Mouse (Mus musculus): ENCODE measurements around the gene Btbd35f13.
"Not testable (repeated sequence)": the region's sequence is repeated elsewhere in the genome, so short reads cannot be mapped to it uniquely, and the experiment has no call there.

The Btbd35f13 gene

DNA sequence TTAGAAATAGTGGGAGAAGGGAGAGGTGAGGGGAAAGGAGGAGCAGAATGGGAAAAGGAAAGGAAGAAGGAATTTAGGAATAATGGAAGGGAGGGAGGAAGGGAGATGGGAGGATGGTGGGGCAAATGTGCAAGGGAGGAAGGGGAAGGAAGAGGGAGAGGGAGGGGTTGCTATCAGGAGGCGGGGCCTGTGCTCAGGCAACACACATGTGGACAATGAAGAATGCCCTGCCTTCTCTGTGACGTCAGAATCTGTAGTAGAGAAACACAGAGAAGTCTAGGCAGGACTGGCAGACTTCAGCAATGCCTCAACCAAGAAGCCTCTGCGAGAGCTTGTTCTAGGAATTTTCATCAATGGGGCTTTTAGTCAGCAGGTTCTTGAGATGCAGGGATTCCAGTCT is at the start of gene Btbd35f13:
Btbd35f13 (plus strand) TSS at position 301 of the 400 bp plus-strand sequence.
- not testable (repeated sequence) for DNase-seq (ENCODE audit: low read depth, low spot score)

- not testable (repeated sequence) for DNase-seq (ENCODE audit: low read depth, low spot score)
Measured at GRCm38 (mm10) chrX:33702249-33702648, 45.3 kb downstream of the Btbd35f13 start, which contains the start of gene Btbd35f14. Gene Btbd35f14 (minus strand): TSS chrX:33702349.
